Mouse (Mus musculus) layer of hippocampus, adult 9-10 months (tissue): ENCODE results near the gene Wbp1.

Experiments used
- DNase-seq: peaks from one replicate; pipeline ENCODE4 v3.0.0; 2022; ENCODE audit warnings: low spot score

The Wbp1 gene

DNA sequence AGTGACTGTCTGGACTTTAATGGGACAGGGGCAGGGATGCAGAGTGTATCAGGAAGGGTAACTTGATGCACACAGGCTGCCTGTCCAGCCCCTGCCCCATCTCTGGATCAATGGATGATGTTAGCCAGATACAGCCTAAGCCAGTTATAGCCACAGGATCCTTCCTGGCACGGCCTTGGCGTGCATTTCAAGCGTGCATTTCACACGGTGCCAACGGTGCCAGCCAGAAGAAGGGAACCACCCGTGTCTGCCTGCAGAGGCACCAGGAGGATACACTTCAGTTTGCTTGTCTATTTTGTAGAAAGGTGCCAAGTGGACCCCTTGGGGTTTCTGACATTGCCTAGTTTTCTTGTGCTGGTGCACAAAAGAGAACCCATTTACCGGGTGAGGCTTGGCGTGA is 18.7 kb upstream of the Wbp1 start:
- DNase-seq, result no peak

DNA sequence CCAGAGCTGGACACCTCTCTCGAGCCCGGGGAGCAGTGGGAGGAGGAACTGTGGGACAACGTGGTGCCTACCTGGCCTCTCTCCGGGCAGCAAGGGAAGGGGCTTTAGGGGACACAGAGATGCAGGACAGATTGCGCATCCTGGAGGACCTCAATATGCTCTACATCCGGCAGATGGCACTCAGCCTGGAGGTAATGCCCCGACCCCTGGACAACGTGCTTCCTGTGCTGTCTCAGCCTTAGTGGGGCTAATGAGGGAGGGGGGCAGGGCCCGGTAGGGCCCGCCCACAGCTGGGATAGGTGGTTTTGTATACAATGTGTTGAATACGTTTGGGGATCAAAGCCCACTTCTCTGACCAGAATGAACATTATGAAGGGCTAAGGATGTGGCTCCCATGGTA is 16.7 kb upstream of the Wbp1 start:
- no peak for DNase-seq

DNA sequence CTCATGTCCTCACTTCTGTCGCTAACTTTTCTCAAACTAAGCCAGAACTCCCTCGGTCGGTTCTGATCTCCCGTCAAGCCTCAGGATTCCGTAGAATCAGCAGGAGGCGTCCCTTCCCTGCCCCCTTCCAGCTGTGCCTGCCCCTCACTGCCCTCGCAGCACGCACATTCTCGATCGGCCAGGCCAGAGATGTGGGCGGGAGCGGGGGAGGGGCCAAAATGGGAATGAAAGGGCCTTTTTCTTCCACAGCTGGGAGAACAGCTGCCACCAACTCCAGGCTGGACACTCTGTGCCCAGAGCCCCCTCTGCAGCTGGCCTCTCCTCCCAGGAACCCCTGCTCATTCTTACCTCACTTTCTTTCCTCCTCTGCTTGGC is 16.2 kb upstream of the Wbp1 start:
- peak; percentile 57 for DNase-seq

DNA sequence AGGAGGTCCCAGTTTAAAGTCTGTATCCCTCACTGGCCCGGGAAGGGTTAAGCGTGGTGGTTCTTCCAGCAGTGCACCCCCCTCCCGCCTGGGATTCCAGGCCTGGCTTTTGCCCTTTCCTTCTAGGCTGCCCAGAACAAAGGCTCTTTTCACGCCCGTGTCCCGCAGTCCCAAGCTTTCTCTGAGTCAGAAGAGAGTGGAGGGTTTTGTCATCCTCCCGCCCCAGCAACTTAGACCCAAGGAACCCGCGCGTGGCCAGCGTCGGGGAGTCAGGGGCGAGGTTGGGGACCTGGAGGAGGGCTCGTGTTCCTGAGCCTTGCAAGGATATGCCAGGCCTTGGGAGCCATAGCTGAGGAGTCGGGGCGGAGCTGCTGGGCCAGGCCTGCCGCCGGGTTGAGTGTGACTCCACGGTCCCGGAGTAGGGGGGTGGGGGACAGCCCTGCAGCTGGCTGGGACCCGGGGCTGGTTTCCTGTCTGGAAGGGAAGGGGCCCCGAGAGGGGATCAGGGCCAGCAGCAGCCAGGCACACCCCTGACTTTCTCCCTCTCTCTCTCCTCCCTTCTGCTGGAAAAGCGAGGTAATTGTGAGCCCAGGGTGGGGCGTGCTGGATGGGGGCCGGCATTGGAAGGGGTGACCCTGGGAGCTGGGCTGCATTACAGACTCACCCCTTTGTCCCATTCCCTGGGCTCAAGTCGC is 15.7 kb upstream of the Wbp1 start:
- no peak for DNase-seq

DNA sequence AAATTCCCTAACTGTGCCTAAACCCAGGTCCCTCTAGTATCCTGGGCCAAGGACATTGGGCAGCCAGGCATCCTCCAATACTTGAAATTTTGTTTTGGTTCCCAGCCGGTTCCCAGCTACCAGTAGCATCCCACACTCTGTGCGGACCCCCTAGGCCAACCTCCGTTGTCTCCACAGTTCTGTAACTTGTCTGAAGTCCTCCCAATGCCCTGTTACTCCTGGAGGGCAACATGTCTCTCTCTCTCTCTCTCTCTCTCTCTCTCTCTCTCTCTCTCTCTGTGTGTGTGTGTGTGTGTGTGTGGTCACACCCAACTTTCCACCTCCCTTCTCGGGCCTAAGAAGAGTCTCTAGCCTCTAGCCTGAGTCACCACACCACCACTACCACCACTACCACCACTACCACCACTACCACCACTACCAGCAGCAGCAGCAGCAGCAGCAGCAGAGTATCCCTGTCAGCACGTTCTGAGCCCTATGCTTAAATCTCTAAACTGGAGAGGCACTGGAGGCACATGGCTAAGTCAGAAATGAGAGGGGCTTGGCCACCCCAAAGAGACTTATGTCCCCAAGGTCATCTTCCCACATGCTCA is 15.0 kb upstream of the Wbp1 start:
- no peak for DNase-seq

DNA sequence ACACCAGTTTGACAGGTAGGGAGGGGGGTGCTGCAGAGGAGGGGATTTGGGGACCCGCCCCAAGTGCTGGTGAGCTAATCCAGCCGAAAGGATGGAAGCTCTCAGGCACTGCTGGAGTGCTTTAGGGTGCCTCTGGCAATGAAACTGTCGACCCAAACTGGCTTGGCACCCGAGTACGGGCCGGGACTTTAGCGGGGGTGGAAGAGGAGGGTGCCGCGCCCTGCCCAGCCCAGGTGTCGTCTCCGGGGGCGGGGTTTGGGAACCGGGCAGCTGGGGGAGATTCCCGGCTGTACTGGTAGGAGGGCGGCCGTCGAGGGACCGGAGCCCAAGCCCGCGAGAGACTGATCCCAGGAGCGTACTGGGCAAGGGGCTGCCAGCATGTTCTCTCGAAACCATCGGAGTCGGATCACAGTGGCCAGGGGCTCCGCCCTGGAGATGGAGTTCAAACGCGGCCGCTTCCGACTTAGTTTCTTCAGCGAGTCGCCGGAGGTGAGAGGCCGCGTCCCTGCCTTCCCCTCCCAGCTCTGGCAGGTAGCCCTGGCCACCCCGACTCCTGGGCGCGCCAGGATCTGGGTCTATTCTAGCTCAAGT is 14.3 kb upstream of the Wbp1 start:
- no peak for DNase-seq

DNA sequence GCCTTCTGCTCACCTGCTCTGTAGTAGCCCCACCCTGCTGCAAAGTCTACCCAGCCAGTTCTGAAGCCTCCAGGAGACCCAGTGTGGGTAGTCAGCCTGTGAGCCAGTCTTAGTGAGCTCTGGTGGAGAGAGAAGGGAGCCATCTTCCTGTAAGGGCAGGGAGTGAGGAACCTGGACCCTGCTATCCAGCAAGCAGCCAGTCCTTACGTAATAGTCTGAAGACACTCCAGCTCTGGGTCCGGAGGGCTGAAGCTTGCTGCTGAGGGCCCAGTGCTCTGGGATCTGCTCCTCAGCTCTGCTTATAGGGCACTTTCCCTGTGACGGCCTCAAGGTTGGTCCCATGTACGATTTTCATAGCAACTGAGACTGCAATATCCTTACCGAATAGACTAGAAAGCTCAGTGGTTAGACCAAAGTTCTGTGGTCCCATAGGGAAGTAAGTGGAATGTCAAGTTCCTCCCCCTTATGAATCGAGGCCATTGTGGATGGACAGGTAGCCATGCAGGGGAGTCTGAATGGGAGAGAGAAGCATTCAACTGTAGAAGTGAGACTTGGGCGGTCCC is 13.7 kb upstream of the Wbp1 start, which contains the start of gene Rtkn:
Rtkn (plus strand) TSS at position 513 of the 563 bp plus-strand sequence.
- no peak for DNase-seq

DNA sequence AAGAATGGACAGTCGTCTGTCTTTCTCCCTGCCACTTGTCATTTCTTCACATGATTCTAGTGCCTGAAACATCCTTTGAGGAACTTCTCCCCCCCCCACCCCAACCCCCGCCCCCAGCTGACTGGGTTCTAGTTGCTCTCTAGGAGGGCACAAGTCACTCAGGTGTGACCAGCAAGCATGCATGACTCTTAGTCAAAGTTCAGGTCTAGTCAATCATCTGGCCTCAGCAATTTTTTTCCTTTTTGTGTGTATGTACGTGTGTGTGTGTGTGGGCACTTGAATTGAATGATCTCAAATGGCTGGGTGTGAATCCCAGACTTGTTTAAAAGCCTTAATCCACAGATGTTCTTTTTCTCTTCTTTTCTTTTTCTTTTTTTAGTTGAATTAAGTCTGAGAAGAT is 12.9 kb upstream of the Wbp1 start:
- no peak for DNase-seq

DNA sequence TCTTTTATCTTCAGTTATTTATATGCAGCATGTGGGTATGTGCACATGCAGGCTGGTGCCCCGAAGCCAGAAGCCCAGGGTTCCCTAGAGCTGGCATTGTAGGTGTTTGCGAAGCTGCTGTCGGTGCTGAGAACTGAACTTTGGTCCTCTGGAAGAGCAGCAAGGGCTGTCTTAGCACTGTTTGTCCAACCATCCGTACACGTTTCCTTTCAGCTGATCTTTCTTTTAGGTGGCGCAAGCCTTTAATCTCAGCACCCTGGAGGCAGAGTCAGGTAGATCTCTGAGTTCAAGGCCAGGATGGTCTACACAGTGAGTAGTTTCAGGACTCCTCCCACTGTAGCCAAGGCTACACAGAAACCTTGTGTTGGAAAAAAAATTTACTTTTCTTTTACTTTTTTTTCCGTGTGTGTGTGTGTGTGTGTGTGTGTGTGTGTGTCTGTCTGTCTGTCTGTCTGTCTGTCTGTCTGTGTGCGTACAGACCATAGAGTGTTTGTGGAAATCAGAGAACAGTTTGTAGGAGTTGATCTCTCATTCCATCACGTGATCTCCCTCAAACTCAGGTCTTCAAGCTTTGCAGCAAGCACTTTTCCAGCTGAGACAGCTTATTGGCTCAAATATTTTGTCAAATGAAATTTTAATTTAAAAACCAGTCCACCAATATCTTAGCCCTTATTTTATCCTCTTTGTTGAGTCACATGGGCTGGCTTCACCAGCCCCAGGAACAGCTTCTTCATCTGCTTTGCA is 11.0 kb upstream of the Wbp1 start:
- no peak for DNase-seq

DNA sequence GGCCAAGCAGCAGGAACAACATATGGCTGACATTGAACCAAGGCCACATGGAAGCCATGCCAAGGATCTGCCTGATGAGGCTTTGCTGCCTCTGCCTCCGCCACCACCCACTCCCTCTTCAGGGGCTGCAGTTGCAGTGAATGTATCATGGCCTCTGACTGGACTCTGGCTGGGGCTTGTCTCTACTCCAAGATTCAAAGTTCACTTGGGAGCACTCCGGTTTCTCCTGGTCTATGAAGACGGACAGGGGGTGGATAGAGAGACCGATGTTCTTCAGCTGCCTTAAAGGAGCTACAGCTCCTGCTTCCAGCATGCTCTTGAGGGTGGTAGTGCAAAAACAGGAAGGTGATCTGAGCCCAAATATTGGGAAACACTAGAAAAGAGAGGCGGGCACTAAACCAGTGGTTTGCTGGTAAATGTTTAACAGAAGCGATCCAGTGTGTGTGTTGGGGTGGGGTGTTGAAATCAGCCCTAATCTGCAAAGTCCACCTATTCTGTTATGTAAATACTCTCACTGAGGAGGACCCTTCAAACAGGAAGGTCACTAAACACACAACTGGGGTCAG is 10.2 kb upstream of the Wbp1 start:
- no peak for DNase-seq

DNA sequence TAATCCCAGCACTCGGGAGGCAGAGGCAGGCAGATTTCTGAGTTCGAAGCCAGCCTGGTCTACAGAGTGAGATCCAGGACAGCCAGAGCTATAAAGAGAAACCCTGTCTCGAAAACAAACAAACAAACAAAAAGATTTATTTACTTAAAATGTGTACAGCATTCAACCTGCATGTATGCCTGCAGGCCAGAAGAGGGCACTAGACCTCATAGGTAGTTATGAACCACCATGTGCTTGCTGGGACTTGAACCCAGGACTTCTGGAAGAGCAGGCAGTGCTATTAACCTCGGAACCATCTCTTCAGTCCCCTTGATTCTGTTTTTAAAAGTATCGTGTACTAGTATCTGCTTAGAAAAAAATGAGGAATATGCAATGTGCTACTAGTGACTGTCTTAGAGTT is 6.1 kb upstream of the Wbp1 start:
- no peak for DNase-seq

DNA sequence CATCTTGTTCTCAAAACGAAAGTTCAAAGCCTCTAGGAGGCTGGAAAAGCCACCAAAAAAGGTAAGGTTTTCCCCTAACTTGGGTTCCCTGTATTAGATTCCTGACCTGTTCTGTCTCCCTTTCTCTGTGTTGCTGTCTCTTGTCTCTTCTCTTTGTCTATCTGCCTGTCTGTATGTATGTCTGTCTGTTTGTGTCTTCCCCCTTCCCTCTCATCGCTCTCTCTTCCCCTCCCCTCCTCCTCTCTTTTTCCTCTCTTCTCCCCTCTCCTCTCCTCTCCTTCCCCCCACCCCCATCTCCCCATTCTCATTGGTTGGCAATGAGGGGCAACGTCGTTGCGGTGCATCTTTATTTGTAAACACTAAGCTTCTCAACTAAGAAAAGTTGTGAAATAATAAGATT is 4.0 kb upstream of the Wbp1 start, which contains the start of gene Ino80b:
Ino80b (minus strand) TSS at position 101 of the 400 bp plus-strand sequence.
- no peak for DNase-seq

DNA sequence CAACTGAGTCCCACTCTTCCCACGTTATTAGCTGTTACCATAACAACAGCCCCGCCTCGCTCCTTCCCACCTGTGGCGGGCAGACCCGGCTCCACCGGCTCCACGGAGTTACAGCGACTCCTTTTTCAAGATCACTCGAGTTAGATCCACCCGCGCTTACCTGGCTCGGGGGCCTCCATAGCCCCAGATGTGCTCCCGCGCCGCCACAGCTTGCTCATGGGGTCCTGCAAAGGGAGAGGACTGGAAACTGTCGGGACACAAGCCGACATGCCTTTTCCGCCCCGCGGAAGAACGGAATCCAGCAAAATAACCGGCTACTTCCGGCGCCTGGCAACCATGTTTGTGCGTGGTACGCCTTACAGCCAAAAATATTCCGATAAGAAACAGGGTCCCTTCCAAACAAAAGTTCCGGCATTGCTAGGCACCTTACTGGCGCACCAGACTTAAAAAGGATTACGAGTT is 3.5 kb upstream of the Wbp1 start:
- DNase-seq, result peak; percentile 91

DNA sequence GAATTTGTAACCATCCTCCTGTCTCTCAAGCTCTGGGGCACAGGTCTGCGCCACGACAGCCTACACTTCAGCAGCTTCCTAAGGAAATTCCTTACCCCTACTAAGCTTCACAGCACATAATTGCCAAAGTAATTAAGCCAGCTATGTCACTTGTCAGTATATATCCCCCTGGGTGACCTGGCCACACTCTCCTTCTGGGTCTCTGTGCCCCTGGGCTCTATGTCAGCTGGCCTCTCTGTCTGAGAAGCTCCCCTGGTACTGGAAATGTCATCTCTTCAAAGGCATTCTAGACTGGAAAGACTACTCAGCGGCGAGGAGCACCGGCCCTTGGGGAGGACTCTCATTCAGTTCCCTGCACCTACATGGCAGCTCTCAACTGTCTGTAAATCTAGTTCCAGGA is 1.6 kb upstream of the Wbp1 start:
- no peak for DNase-seq

DNA sequence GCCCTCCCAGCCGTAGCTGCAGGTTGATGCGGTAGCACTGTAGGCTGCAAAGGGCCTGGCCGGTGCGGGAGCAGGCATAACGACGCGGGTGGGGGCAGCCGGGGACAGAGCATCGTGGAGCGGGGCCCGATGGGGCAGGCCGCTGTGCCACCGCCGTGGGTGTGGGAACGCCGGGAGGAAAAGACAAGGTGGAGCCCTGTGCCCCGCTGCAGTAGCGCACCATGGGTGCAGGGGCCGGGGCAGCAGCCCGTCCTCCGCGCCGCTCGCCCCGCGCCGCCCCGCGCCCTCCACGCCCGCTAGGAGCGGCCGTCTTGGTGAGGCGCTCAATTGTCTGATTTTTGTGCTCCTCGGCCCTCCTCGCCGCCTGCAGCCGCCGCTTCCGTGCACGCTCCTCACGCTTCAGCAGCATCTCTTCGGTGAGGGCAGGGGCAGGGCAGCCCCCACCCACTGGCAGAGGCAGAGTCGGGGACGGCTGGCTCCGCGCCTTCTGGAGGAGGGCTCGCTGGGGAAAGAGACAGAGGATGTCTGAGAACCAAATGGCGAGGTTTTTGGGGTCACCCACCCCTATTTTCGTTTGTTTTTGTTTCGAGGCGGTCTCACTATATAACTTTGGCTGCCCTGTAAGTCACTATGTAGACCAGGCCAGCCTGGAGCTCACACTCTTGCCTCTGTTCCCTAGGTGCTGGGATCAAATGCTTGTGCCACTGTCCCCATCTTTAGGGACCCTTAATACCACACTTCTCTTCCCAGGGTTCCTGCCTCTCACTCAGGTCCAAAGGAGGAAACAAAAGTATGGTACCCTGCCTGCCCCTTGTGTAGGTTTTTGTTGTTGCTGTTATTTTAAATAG is 728 bp upstream of the Wbp1 start:
- DNase-seq, result no peak

DNA sequence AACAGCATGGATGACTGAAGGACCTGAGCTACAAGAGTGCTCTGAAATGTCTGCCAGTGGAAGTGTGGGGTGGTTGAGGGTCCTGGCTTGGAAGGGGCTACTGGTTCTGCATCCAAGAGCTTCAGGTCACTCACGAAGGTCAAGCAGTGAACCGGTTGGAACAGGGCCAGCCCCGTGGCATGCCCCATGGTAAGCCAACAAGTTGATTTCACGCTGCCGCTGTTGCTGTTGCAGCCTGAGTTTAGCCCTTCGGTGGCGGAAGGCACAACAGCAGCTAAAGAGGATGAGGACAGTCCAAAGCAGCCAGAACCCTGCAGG is 1.7 kb downstream of the Wbp1 start:
- DNase-seq, result no peak

DNA sequence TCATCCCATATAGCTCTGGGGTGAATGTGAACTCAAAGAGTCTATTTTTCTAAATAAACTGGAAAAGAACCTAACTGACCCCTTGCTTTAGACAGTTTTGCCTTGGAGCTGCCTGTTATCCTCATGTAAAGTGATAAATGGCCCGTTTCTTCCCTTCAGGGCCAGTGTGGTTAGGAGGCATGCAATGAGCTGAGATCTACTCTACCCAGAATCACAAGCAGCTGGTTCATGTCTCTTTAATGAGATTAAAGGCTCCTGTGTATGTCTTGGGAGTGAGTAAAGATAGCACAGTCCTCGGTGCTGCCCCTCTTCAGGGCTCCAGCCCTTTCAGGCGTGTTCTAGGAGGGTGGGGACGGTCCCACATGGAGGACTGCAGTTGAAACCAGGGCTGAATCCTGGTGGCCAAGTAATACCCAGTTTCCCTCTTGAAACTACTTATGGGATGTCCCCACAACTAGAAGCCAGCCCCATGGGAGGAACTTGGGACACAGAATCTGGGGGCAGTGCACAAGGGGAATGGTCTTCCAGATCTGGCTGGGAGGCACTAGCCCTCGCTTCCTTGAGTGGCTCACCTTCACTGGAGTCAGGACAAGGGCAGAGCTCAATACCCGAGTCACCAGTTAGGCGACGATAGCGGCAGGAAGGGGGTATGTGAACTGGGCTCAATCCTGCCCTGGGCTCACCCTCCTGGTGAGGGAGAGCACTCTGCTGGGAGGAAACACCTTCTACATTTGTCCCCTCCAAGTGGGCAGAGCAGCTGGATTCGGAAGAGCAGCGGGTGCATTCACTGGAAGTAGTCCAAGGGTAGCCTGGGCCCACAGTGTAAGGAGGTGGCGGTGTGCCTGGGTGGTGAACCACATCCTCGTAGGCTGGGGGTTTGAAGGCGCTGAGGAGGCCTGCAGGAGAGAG is 2.3 kb downstream of the Wbp1 start:
- DNase-seq, result no peak

DNA sequence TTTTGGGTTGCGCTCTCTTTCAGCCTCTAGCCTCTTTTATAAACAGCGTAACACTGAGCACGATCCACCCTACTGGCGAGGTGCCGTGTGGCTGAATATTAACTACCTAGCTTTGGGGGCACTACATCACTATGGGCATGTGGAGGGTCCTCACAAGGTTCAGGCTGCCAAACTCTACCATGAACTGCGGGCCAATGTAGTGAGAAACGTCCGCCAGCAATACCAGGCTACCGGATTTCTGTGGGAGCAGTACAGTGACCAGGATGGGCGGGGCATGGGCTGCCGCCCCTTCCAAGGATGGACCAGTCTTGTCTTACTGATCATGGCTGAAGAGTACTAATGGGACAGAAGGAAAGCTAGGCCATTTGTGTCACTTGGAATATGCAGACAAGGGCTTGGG is 3.0 kb downstream of the Wbp1 start:
- no peak for DNase-seq

DNA sequence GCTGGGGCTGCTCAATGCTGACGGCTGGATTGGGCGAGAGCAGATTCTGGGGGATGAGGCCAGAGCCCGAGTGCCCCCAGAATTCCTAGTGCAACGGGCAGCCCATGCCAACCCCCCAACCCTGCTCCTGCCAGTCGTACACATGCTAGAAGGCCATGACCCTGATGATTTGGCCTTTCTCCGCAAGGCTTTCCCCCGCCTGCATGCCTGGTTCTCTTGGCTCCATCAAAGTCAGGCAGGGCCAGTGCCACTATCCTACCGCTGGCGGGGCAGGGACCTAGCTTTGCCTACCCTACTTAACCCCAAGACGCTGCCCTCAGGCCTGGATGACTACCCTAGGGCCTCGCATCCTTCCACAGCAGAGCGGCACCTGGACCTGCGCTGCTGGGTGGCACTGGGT is 3.7 kb downstream of the Wbp1 start:
- DNase-seq, result no peak

DNA sequence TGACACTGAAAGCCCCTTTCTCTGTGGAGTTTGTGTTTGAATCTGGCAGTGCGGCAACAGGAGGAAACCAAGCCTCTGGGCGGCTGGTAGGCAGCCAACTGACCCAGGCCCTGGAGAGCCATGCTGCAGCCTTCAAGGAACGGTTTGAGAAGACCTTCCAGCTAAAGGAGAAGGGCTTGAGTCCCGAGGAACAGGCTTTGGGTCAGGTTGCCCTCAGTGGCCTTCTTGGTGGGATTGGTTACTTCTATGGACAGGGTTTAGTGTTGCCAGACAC is 4.3 kb downstream of the Wbp1 start:
- DNase-seq, result no peak
